Mouse (Mus musculus) myocyte (in vitro differentiated cells): ENCODE results near the gene 6030408B16Rik. TPM values are rescaled to one million over a fixed set of nuclear protein-coding genes. Genes with fewer than 3 reads are reported as not detected.

Experiments used
- H3K27me3 ChIP-seq: one replicate; pipeline ENCODE4 v1.6.1; 2011; ENCODE audit not compliant: control insufficient read depth, insufficient read depth, insufficient read length
- H3K36me3 ChIP-seq: one replicate; pipeline ENCODE4 v1.6.1; 2011; ENCODE audit not compliant: control insufficient read depth, insufficient read depth
- H3K4me2 ChIP-seq: one replicate; pipeline ENCODE4 v1.6.1; 2011; ENCODE audit warnings: low read depth, control low read depth
- H3K4me3 ChIP-seq: one replicate; pipeline ENCODE4 v1.5.1; 2011; ENCODE audit warnings: mild to moderate bottlenecking, control low read depth, moderate library complexity
- H3K79me2 ChIP-seq: one replicate; pipeline ENCODE4 v1.6.1; 2011; ENCODE audit not compliant: control insufficient read depth, insufficient read depth
- H3ac ChIP-seq: one replicate; pipeline ENCODE4 v1.6.1; 2011; ENCODE audit not compliant: control insufficient read depth, insufficient read length
- CEBPB ChIP-seq: IDR thresholded peaks from 2 replicates; pipeline ENCODE4 v1.6.1; 2011; ENCODE audit warnings: mild to moderate bottlenecking, moderate library complexity; ENCODE audit not compliant: poor library complexity, insufficient read depth, severe bottlenecking
- E2F4 ChIP-seq: IDR thresholded peaks from one replicate; pipeline ENCODE4 v1.6.1; 2011; ENCODE audit warnings: mild to moderate bottlenecking, control low read depth, moderate library complexity; ENCODE audit not compliant: insufficient read depth
- MAX ChIP-seq: IDR thresholded peaks from one replicate; pipeline ENCODE4 v1.6.1; 2011; ENCODE audit warnings: low read depth, mild to moderate bottlenecking, control low read depth
- MYOD1 ChIP-seq, 3 experiments: IDR thresholded peaks; one replicate each; pipeline ENCODE4 v1.6.1; 2011; ENCODE audit warnings: control low read depth in 2 of 3, low read depth in 2 of 3, mild to moderate bottlenecking in 2 of 3, moderate library complexity in 1 of 3; ENCODE audit not compliant: insufficient read length in 2 of 3, control insufficient read depth in 1 of 3
- MYOG ChIP-seq, 3 experiments: IDR thresholded peaks; one replicate each; pipeline ENCODE4 v1.6.1; 2011; ENCODE audit warnings: control low read depth in 2 of 3, low read depth in 2 of 3, mild to moderate bottlenecking in 2 of 3; ENCODE audit not compliant: insufficient read length in 2 of 3, control insufficient read depth in 1 of 3, insufficient read depth in 1 of 3
- POLR2A ChIP-seq: IDR thresholded peaks from one replicate; pipeline ENCODE4 v1.6.1; 2011; ENCODE audit warnings: low read depth, mild to moderate bottlenecking, control low read depth, moderate library complexity; ENCODE audit not compliant: insufficient read length
- POLR2AphosphoS2 ChIP-seq: IDR thresholded peaks from one replicate; pipeline ENCODE4 v1.6.1; 2011; ENCODE audit warnings: low read depth, control low read depth; ENCODE audit not compliant: insufficient read length
- REST ChIP-seq: IDR thresholded peaks from one replicate; pipeline ENCODE4 v1.6.1; 2011; ENCODE audit warnings: mild to moderate bottlenecking, control low read depth, moderate library complexity; ENCODE audit not compliant: insufficient read depth, insufficient read length
- SRF ChIP-seq: IDR thresholded peaks from one replicate; pipeline ENCODE4 v1.6.1; 2011; ENCODE audit warnings: low read depth; ENCODE audit not compliant: control insufficient read depth, insufficient read length
- TCF12 ChIP-seq: IDR thresholded peaks from one replicate; pipeline ENCODE4 v1.6.1; 2011; ENCODE audit warnings: mild to moderate bottlenecking, control low read depth; ENCODE audit not compliant: poor library complexity, insufficient read depth, severe bottlenecking
- USF1 ChIP-seq: IDR thresholded peaks from one replicate; pipeline ENCODE4 v1.6.1; 2011; ENCODE audit warnings: low read depth, mild to moderate bottlenecking, control low read depth, moderate library complexity
- polyA plus RNA-seq: library from polyadenylated mRNA; unstranded; fragments of >200 nt; fragmentation: generic; extraction: Trizol; gene quantifications from one replicate; pipeline ENCODE4 v1.2.1, GENCODE M21; 2012; ENCODE audit warnings: missing spikeins

Gene 6030408B16Rik
- polyA plus RNA-seq, 1 experiment: 0.16 TPM

DNA sequence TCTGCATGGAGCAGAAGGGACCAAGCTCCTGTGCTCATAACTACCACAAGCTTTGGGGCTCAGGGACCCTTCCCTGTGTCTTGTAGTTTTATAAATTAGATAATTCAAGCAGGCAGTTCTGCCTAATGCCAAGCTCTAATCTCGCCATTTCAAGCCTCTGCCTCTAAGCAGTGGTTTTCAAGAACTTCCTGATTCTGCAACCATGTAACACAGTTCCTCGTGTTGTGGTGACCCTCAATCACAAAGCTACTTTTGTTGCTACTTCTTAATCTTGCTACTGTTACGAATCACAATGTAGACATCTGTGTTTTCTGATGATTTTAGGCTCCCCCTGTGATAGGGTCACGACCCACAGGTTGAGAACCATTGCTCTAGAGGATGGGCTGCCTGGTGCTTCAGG, 40.6 kb downstream of the 6030408B16Rik start:
- TF ChIP-seq CEBPB: no peak
- TF ChIP-seq POLR2AphosphoS2: no peak
- no peak for TF ChIP-seq E2F4
- TF ChIP-seq USF1: no peak
- TF ChIP-seq SRF: no peak
- TF ChIP-seq TCF12: no peak
- no peak for TF ChIP-seq REST
- TF ChIP-seq POLR2A: no peak
- TF ChIP-seq MYOD1 (IDR thresholded peaks at IDR 0.05; ENCODE audit: control insufficient read depth in 1 of 3, insufficient read length in 2 of 3, low read depth in 2 of 3): no peak
- no peak for TF ChIP-seq MAX
- Histone ChIP-seq H3K4me2 (no peak overlapping the region), H3ac (no peak overlapping the region)

DNA sequence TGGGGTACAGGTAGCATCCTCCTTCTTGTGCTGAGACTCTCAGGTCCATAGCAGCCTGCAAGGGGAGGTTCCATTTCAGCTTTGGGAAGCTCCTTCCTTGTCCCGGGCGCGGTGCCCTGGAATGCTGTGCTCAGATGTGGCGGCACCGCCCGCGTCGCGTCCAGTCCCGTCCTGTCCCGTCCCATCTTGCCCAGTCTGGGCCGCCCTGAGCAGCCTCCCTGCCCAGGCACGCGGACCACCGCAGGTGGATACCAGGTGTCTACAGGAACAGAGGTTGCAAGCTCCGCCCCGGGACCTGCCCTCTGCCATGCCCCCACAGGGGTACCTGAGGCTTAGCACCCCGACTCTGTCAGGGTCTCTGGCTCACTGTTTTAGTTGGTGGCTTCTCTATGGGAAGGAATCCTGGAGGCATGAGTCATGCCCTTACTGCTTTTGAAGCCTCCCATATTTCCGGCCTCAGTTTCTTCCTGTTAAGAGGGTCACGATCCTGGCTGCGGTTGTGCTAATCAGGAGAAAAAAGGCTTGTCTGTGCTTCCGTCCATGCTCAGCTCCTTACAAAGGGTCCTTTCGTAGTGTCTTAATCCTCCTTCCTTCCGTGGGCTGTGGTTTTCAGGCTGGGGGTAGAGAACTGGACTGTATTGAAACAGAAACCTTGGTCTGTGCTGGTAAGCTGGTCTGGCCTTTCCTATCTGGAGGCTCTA, 43.6 kb downstream of the 6030408B16Rik start:
- H3K4me3 ChIP-seq: no peak overlapping the region
- no peaks in the 10 kb centered on the region for H3K27me3 ChIP-seq
- H3K79me2 ChIP-seq: no peaks in the 10 kb centered on the region
- H3ac ChIP-seq: no peak overlapping the region
- peak overlapping the region; percentile 88 for H3K4me2 ChIP-seq
- TF ChIP-seq MYOG (IDR thresholded peaks at IDR 0.05; ENCODE audit: control insufficient read depth in 1 of 3, insufficient read depth in 1 of 3, insufficient read length in 2 of 3, low read depth in 2 of 3) (peak in 1 of 3 experiments; percentile 55), MAX (no peak), USF1 (no peak), MYOD1 (IDR thresholded peaks at IDR 0.05; ENCODE audit: control insufficient read depth in 1 of 3, insufficient read length in 2 of 3, low read depth in 2 of 3) (peak in 1 of 3 experiments; percentile 49)
- H3K36me3 ChIP-seq: no peaks in the 10 kb centered on the region

More for the DNA sequence above, 40.6 kb downstream of the 6030408B16Rik start:
- H3K27me3 ChIP-seq: no peaks in the 10 kb centered on the region
- no peak overlapping the region for H3K4me3 ChIP-seq
- H3K36me3 ChIP-seq: no peaks in the 10 kb centered on the region
- H3K79me2 ChIP-seq: no peaks in the 10 kb centered on the region

DNA sequence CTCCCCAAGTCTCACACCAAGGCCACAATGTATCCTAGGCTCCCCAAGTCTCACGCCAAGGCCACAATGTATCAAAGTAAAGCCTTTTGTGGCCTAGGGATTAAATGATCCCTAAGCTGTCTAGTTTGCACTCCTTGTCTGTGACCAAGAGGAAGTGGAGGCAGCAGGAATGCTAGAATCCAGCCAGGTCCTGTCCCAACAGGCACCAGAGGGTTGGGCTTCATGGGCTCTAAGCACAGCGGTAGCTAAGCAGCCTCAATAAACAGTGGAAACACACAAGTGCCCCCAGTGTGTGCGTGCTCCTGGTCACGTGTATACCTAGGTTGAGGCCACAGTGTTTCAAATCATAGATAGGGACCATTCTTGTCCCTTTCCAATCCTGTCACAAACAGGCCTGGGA, 45.3 kb downstream of the 6030408B16Rik start:
- H3K27me3 ChIP-seq: no peaks in the 10 kb centered on the region
- no peak overlapping the region for H3K4me2 ChIP-seq
- no peaks in the 10 kb centered on the region for H3K79me2 ChIP-seq
- no peak overlapping the region for H3K4me3 ChIP-seq
- no peaks in the 10 kb centered on the region for H3K36me3 ChIP-seq
- no peak for TF ChIP-seq CEBPB
- no peak for TF ChIP-seq SRF
- TF ChIP-seq POLR2AphosphoS2: no peak
- H3ac ChIP-seq: no peak overlapping the region

DNA sequence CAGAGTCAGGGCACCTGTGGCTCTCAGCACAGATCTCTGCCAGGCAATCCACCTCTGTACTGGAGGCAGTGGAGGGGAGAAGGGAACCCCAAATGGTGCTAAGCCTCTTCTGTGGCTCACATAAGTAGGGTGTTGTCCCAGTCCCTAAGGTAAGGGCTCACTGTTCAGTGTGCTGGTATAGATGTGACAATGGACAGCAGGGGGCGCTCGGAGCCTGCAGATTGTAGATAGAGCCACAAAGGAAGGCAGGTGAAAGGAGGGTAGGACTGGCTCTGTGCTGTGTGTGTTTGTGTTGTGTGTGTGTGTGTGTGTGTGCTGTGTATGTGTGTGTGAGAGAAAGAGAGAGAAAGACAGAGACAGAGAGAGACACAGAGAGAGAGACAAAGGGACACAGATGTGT, 46.5 kb downstream of the 6030408B16Rik start:
- no peaks in the 10 kb centered on the region for H3K27me3 ChIP-seq
- TF ChIP-seq MYOG (IDR thresholded peaks at IDR 0.05; ENCODE audit: control insufficient read depth in 1 of 3, insufficient read depth in 1 of 3, insufficient read length in 2 of 3, low read depth in 2 of 3) (no peak), MYOD1 (IDR thresholded peaks at IDR 0.05; ENCODE audit: control insufficient read depth in 1 of 3, insufficient read length in 2 of 3, low read depth in 2 of 3) (no peak), POLR2AphosphoS2 (no peak), TCF12 (no peak), MAX (no peak), SRF (no peak), POLR2A (no peak), E2F4 (no peak), USF1 (no peak)
- no peak overlapping the region for H3K4me3 ChIP-seq
- no peaks in the 10 kb centered on the region for H3K36me3 ChIP-seq
- H3ac ChIP-seq: no peak overlapping the region
- no peak overlapping the region for H3K4me2 ChIP-seq
- H3K79me2 ChIP-seq: no peaks in the 10 kb centered on the region

DNA sequence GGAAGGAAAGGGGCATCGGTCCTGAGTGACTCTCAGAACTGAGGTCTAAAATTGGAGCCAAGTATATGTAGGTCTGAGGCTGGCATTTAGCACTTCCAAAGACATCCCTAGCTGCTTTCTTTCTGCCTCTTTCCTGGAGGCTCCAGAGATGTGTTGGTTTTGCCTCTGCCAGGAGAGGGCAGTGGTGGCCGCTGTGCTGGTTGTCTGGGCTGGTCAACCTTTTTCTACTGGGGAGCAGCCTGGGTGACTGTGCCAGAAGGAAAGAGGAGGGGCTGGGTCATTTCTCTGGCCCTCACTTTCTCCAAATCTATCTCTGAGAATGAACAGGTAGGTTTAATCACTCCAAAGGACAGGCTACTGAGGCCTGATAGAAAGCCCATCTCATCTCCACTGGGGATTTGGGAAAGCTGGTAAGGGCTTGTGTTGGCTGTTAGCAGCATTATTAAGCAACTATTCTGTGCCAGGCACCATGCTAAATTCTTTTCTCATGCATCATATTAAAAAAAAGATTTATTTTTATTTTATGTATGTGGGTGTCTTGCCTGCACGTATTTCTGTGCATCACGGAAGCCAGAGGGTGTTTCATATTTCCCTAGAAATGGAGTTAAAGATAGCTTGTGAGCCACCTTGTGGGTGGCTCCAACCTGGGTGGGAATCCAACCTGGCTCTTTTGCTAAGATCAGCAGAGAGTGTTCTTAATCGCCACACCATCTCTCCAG, 48.9 kb downstream of the 6030408B16Rik start:
- no peaks in the 10 kb centered on the region for H3K27me3 ChIP-seq

More for the DNA sequence above, 48.9 kb downstream of the 6030408B16Rik start:
- H3ac ChIP-seq: no peak overlapping the region
- 0 out of 2 replicates have a peak, but pooled peaks have one; percentile 8 for TF ChIP-seq CEBPB
- no peak for TF ChIP-seq SRF
- no peaks in the 10 kb centered on the region for H3K36me3 ChIP-seq
- no peak overlapping the region for H3K4me3 ChIP-seq
- H3K79me2 ChIP-seq: no peaks in the 10 kb centered on the region
- H3K4me2 ChIP-seq: no peak overlapping the region

Other genes with a start within 250 kb of the 6030408B16Rik start
- not detected for gene Gm47841, start 245.8 kb upstream of the 6030408B16Rik start, polyA plus RNA-seq
- 0.02 TPM for gene Fignl2, start 214.6 kb upstream of the 6030408B16Rik start, polyA plus RNA-seq
- gene Ankrd33, start 177.5 kb upstream of the 6030408B16Rik start, polyA plus RNA-seq: not detected
- gene Acvrl1, start 164.7 kb upstream of the 6030408B16Rik start, polyA plus RNA-seq: 0.10 TPM
- 5.3 TPM for gene Acvr1b, start 119.1 kb upstream of the 6030408B16Rik start, polyA plus RNA-seq
- gene Grasp, start 69.0 kb upstream of the 6030408B16Rik start, polyA plus RNA-seq: 11.0 TPM
- 15.3 TPM for gene Nr4a1, start 38.9 kb upstream of the 6030408B16Rik start, polyA plus RNA-seq
- gene Atg101, start 8.9 kb upstream of the 6030408B16Rik start, polyA plus RNA-seq: 110 TPM
- 7.7 TPM for gene Krt80, start 77.0 kb downstream of the 6030408B16Rik start, polyA plus RNA-seq
- 0.04 TPM for gene Krt7, start 117.8 kb downstream of the 6030408B16Rik start, polyA plus RNA-seq
- not detected for gene Krt87, start 145.6 kb downstream of the 6030408B16Rik start, polyA plus RNA-seq
- gene Krt88, start 154.5 kb downstream of the 6030408B16Rik start, polyA plus RNA-seq: not detected
- gene Krt81, start 170.5 kb downstream of the 6030408B16Rik start, polyA plus RNA-seq: not detected
- gene Krt86, start 180.3 kb downstream of the 6030408B16Rik start, polyA plus RNA-seq: not detected
- not detected for gene Krt83, start 198.3 kb downstream of the 6030408B16Rik start, polyA plus RNA-seq
- not detected for gene Gm49425, start 224.0 kb downstream of the 6030408B16Rik start, polyA plus RNA-seq
- gene Krt84, start 239.6 kb downstream of the 6030408B16Rik start, polyA plus RNA-seq: not detected